Mouse (Mus musculus): ENCODE results near the gene H2-Ob. TPM values are rescaled to one million over a fixed set of nuclear protein-coding genes. Genes with fewer than 3 reads are reported as not detected.

Gene H2-Ob
- 0.11 TPM in 1 of 2 replicates, not detected in the other for polyA plus RNA-seq (2014; fragmentation: Nextera tagmentation; extraction: Ambion mirVana)

DNA sequence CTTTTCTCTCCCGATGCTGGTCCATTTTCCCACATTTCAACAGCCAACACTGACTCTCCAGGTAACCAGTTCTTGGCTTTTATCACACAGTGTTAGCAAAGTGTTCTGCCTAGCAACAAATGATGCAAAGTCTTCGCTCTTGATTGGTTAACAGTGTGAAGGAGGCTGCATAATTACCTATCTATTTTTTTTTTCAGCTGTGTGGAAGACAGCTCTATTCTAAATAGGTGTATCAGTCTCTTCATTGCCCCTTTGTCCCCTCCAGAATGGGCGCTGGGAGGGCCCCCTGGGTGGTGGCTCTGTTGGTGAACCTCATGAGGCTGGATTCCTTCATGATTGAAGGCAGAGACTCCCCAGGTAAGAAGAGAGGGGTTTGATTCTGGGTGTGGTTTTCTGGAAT lies at the start of gene H2-Ob:
TSS of gene H2-Ob (plus strand) at position 198 of the 400 bp plus-strand sequence.
- H3K9me3 ChIP-seq (ENCODE audit: control insufficient read depth, low read length): peaks cover 3% of the 10 kb centered on the region; the same call in 1 of the 2 replicates
- DNase-seq (ENCODE audit: low spot score) (no peak), ATAC-seq (replicated peaks; ENCODE audit: low FRiP score, low TSS enrichment, low read depth) (no peak)
- H3K27me3 ChIP-seq (replicated peaks; ENCODE audit: control insufficient read depth, insufficient read depth, low read length): no peaks in the 10 kb centered on the region
- no peaks in the 10 kb centered on the region for H3K4me1 ChIP-seq (replicated peaks; ENCODE audit: control insufficient read depth, insufficient read depth, low read length)
- no peak within 1 kb of the TSS for H3K9ac ChIP-seq (ENCODE audit: low read length)
- H3K4me3 ChIP-seq (ENCODE audit: low read depth, low read length): no peak within 1 kb of the TSS
- WGBS: 57% methylated on average over 3 of the region's 3 CpGs
- no peaks in the 10 kb centered on the region for H3K36me3 ChIP-seq (ENCODE audit: control insufficient read depth, insufficient read depth, low read length)
- no peak within 1 kb of the TSS for H3K27ac ChIP-seq (ENCODE audit: low read depth)
- no peak within 1 kb of the TSS for H3K4me2 ChIP-seq (ENCODE audit: low read length)

DNA sequence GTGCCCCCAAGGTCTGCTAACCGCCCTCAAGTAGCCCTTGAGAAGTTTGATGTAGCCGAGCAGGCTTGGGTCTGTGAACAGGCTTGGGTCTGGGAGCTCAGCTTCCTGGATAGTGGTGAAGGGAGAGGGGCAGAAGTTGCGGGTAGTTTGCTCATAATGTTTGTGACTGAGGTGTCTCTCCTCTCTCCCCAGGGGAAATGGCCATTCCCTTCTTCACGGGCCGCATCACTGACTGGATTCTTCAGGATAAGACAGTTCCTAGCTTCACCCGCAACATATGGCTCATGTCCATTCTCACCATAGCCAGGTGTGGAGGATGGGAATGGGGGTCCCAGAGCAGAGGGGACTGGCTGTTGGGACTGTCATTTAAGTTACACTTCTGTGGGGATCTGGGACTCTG lies 49.7 kb upstream of the H2-Ob start:
- no peak for DNase-seq (ENCODE audit: low spot score)
- peaks cover 6% of the 10 kb centered on the region for H3K4me1 ChIP-seq (replicated peaks; ENCODE audit: control insufficient read depth, insufficient read depth, low read length)
- H3K36me3 ChIP-seq (ENCODE audit: control insufficient read depth, insufficient read depth, low read length): no peaks in the 10 kb centered on the region
- H3K4me3 ChIP-seq (ENCODE audit: low read depth, low read length): no peak overlapping the region
- H3K4me2 ChIP-seq (ENCODE audit: low read length): no peak overlapping the region
- WGBS: 65% methylated on average over 6 of the region's 6 CpGs
- no peak for ATAC-seq (replicated peaks; ENCODE audit: low FRiP score, low TSS enrichment, low read depth)
- H3K27me3 ChIP-seq (replicated peaks; ENCODE audit: control insufficient read depth, insufficient read depth, low read length): peaks cover 59% of the 10 kb centered on the region
- no peak overlapping the region for H3K9ac ChIP-seq (ENCODE audit: low read length)
- no peaks in the 10 kb centered on the region for H3K9me3 ChIP-seq (ENCODE audit: control insufficient read depth, low read length)
- H3K27ac ChIP-seq (ENCODE audit: low read depth): no peak overlapping the region

DNA sequence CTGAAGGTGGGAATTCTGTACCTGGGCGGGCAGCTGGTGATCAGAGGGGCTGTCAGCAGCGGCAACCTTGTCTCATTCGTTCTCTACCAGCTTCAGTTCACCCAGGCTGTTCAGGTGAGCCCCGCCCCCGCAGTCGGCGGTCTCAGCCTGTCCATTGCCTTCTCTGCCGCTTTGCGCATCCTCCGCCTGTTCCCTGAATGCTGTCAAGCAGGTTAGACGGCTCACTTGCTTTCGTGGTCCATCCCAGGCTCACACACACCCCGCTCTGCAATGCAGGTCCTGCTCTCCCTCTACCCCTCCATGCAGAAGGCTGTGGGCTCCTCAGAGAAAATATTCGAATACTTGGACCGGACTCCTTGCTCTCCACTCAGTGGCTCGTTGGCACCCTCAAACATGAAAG lies 45.9 kb upstream of the H2-Ob start:
- Histone ChIP-seq H3K9ac (ENCODE audit: low read length) (no peak overlapping the region), H3K4me1 (replicated peaks; ENCODE audit: control insufficient read depth, insufficient read depth, low read length) (peaks cover 5% of the 10 kb centered on the region), H3K4me3 (ENCODE audit: low read depth, low read length) (no peak overlapping the region), H3K27ac (ENCODE audit: low read depth) (no peak overlapping the region), H3K9me3 (ENCODE audit: control insufficient read depth, low read length) (no peaks in the 10 kb centered on the region), H3K27me3 (replicated peaks; ENCODE audit: control insufficient read depth, insufficient read depth, low read length) (peaks cover 74% of the 10 kb centered on the region), H3K4me2 (ENCODE audit: low read length) (no peak overlapping the region), H3K36me3 (ENCODE audit: control insufficient read depth, insufficient read depth, low read length) (no peaks in the 10 kb centered on the region)
- ATAC-seq (replicated peaks; ENCODE audit: low FRiP score, low TSS enrichment, low read depth) (peak; percentile 54; the same call in 1 of the 2 replicates), DNase-seq (ENCODE audit: low spot score) (no peak)
- 21% methylated on average over 16 of the region's 16 CpGs for WGBS

DNA sequence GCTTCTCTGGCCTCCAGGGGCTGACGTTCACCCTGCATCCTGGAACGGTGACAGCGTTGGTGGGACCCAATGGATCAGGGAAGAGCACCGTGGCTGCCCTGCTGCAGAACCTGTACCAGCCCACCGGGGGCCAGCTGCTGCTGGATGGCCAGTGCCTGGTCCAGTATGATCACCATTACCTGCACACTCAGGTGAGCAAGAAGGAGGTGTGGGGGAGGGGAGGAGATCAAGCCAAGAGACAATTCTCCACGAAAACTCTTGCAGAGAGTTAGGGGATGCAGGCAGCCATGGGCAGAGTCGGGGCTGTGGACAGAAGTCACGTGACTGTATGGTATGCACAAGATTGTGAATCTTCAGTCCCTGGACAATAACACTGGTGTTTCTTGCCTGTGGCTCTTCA lies 45.2 kb upstream of the H2-Ob start:
- Histone ChIP-seq H3K4me3 (ENCODE audit: low read depth, low read length) (no peak overlapping the region), H3K4me1 (replicated peaks; ENCODE audit: control insufficient read depth, insufficient read depth, low read length) (no peaks in the 10 kb centered on the region), H3K9ac (ENCODE audit: low read length) (no peak overlapping the region), H3K36me3 (ENCODE audit: control insufficient read depth, insufficient read depth, low read length) (no peaks in the 10 kb centered on the region), H3K9me3 (ENCODE audit: control insufficient read depth, low read length) (no peaks in the 10 kb centered on the region), H3K27ac (ENCODE audit: low read depth) (no peak overlapping the region), H3K27me3 (replicated peaks; ENCODE audit: control insufficient read depth, insufficient read depth, low read length) (peaks cover 80% of the 10 kb centered on the region), H3K4me2 (ENCODE audit: low read length) (no peak overlapping the region)
- WGBS: 61% methylated on average over 8 of the region's 8 CpGs
- DNase-seq (ENCODE audit: low spot score): no peak
- no peak for ATAC-seq (replicated peaks; ENCODE audit: low FRiP score, low TSS enrichment, low read depth)

DNA sequence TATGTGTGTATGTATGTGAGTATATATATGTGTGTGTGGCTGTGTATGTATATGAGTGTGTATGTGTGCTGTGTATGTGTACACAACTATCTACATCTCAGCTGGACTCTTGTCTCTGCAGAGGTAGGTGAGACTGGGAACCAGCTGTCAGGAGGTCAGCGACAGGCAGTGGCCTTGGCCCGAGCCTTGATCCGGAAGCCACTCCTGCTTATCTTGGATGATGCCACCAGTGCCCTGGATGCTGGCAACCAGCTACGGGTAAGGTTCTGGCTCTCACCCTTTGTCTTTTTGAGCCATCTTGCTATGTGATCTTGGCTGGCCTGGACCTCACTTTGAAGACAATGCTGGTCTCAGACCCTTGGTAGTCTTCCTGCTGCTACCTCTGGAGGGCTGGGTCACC lies 44.0 kb upstream of the H2-Ob start:
- no peak overlapping the region for H3K27ac ChIP-seq (ENCODE audit: low read depth)
- no peaks in the 10 kb centered on the region for H3K9me3 ChIP-seq (ENCODE audit: control insufficient read depth, low read length)
- no peak overlapping the region for H3K4me2 ChIP-seq (ENCODE audit: low read length)
- no peaks in the 10 kb centered on the region for H3K36me3 ChIP-seq (ENCODE audit: control insufficient read depth, insufficient read depth, low read length)
- peaks cover 84% of the 10 kb centered on the region for H3K27me3 ChIP-seq (replicated peaks; ENCODE audit: control insufficient read depth, insufficient read depth, low read length)
- no peak overlapping the region for H3K4me3 ChIP-seq (ENCODE audit: low read depth, low read length)
- no peaks in the 10 kb centered on the region for H3K4me1 ChIP-seq (replicated peaks; ENCODE audit: control insufficient read depth, insufficient read depth, low read length)
- WGBS: 89% methylated on average over 4 of the region's 4 CpGs
- no peak for DNase-seq (ENCODE audit: low spot score)
- no peak for ATAC-seq (replicated peaks; ENCODE audit: low FRiP score, low TSS enrichment, low read depth)
- H3K9ac ChIP-seq (ENCODE audit: low read length): no peak overlapping the region

DNA sequence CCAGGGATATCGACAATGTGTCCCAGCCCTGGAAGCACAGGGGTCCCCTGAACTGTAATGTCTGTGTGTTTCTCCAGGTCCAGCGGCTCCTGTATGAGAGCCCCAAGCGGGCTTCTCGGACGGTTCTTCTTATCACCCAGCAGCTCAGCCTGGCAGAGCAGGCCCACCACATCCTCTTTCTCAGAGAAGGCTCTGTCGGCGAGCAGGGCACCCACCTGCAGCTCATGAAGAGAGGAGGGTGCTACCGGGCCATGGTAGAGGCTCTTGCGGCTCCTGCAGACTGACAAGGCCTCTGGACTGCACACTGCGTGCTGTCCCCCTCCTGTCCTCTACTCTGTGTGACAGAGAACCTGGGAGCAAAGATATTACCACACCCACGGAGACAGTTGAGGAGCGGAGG lies 42.2 kb upstream of the H2-Ob start:
- no peak overlapping the region for H3K9ac ChIP-seq (ENCODE audit: low read length)
- DNase-seq (ENCODE audit: low spot score) (no peak), ATAC-seq (replicated peaks; ENCODE audit: low FRiP score, low TSS enrichment, low read depth) (no peak)
- H3K4me3 ChIP-seq (ENCODE audit: low read depth, low read length): no peak overlapping the region
- peaks cover 72% of the 10 kb centered on the region for H3K27me3 ChIP-seq (replicated peaks; ENCODE audit: control insufficient read depth, insufficient read depth, low read length)
- 28% methylated on average over 12 of the region's 12 CpGs for WGBS
- no peak overlapping the region for H3K4me2 ChIP-seq (ENCODE audit: low read length)
- H3K36me3 ChIP-seq (ENCODE audit: control insufficient read depth, insufficient read depth, low read length): no peaks in the 10 kb centered on the region
- H3K9me3 ChIP-seq (ENCODE audit: control insufficient read depth, low read length): no peaks in the 10 kb centered on the region
- H3K27ac ChIP-seq (ENCODE audit: low read depth): no peak overlapping the region
- H3K4me1 ChIP-seq (replicated peaks; ENCODE audit: control insufficient read depth, insufficient read depth, low read length): no peaks in the 10 kb centered on the region

DNA sequence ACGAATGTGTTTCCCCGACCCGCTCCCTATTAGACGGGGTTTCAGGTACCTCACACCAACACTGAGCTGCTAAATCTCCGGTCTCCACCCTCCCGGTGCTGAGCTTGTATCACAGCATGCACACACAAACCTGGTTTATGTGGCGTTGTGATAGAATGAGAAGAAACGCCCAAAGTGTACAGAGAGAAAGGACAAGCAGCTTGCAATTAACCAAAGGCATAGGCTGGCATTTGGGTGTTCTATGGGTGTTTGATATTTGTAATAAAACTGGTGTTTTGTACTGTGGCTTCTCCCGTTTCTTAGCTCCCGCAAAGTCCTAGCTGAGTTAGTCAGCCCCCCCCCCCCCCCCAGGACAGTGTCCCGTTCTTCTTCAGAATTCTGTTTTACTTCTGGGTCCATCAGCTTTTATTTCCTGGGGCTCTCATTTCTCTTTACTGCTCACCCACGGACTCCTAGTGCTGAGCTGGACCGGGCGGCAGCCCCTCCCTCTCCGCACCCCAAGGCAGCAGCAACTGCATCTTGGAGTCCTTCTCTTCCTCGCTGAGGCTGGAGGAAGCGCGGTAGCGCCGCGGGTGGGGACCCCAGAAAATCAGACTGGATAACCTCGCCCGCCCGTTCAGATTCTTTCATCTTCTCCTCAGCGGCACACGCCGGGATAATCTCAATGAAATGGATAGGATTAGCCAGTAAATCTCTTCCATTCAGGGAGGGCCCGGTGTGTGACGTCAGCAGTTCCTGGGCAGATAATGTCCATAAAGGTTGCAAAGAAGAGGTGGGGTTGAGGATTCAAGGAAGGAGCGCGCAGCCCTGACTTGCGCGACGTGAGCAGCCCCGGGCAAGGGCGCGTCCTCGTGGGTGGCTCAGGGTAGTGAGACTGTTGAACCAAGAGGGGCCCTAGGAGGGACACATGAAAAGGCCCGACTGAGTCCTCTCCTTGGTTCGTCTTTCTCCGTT lies 41.5 kb upstream of the H2-Ob start, which contains the start of gene Psmb8:
TSS of gene Psmb8 (plus strand) at position 781 of the 954 bp plus-strand sequence.
- 5% methylated on average over 41 of the region's 41 CpGs for WGBS
- peaks cover 68% of the 10 kb centered on the region for H3K27me3 ChIP-seq (replicated peaks; ENCODE audit: control insufficient read depth, insufficient read depth, low read length)
- H3K36me3 ChIP-seq (ENCODE audit: control insufficient read depth, insufficient read depth, low read length): no peaks in the 10 kb centered on the region

DNA sequence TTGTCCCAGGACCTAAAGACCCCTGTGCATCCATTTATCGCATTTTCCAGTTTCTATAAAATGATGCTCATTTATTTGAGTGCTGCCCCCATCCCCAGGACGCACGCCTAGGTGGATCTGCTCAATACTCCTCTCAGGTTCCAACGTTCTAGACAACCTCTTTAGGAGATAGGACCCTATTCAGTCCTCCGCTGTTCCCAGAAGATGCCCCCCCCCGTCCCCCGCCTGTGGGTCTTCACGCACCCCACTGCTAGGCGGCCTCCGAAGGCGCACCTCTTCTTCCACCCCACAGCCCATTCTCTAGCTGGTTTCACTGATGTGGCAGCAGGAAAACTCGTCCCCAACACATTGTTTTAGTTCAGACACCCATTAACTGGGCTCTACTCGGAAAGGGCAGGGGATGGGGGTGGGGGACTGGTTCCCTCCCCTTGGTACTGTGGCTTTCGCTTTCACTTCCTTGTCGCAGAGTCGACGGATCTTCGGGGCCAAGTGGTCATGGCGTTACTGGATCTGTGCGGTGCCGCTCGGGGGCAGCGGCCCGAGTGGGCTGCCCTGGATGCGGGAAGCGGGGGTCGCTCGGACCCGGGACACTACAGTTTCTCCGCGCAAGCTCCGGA lies 40.7 kb upstream of the H2-Ob start:
- Histone ChIP-seq H3K4me2 (ENCODE audit: low read length) (peak overlapping the region; percentile 74), H3K4me3 (ENCODE audit: low read depth, low read length) (peak overlapping the region; percentile 38), H3K27ac (ENCODE audit: low read depth) (no peak overlapping the region), H3K4me1 (replicated peaks; ENCODE audit: control insufficient read depth, insufficient read depth, low read length) (no peaks in the 10 kb centered on the region), H3K9me3 (ENCODE audit: control insufficient read depth, low read length) (no peaks in the 10 kb centered on the region), H3K36me3 (ENCODE audit: control insufficient read depth, insufficient read depth, low read length) (no peaks in the 10 kb centered on the region), H3K27me3 (replicated peaks; ENCODE audit: control insufficient read depth, insufficient read depth, low read length) (peaks cover 60% of the 10 kb centered on the region), H3K9ac (ENCODE audit: low read length) (peak overlapping the region; percentile 22; the same call in 1 of the 2 replicates)
- ATAC-seq (replicated peaks; ENCODE audit: low FRiP score, low TSS enrichment, low read depth) (no peak), DNase-seq (ENCODE audit: low spot score) (peak; percentile 70)
- 3% methylated on average over 32 of the region's 32 CpGs for WGBS

More for the DNA sequence above, 41.5 kb upstream of the H2-Ob start, which contains the start of gene Psmb8:
- ATAC-seq (replicated peaks; ENCODE audit: low FRiP score, low TSS enrichment, low read depth) (peak; percentile 83), DNase-seq (ENCODE audit: low spot score) (peak; percentile 96)
- H3K4me2 ChIP-seq (ENCODE audit: low read length): peak within 1 kb of the TSS; percentile 74
- H3K9me3 ChIP-seq (ENCODE audit: control insufficient read depth, low read length): no peaks in the 10 kb centered on the region
- H3K4me1 ChIP-seq (replicated peaks; ENCODE audit: control insufficient read depth, insufficient read depth, low read length): no peaks in the 10 kb centered on the region
- peak within 1 kb of the TSS; percentile 38 for H3K4me3 ChIP-seq (ENCODE audit: low read depth, low read length)
- H3K27ac ChIP-seq (ENCODE audit: low read depth): no peak within 1 kb of the TSS
- H3K9ac ChIP-seq (ENCODE audit: low read length): peak within 1 kb of the TSS; percentile 22; the same call in 1 of the 2 replicates

Data from intestine, embryonic 14.5 days (tissue).